Mouse (Mus musculus) G1E (cell line): ENCODE measurements around the gene Hhatl.

Experiments
- CTCF ChIP-seq: IDR thresholded peaks from 2 replicates; pipeline ENCODE4 v1.5.1; 2012; ENCODE audit warnings: low read depth, low read length, inconsistent platforms, mixed read lengths
- GATA1 ChIP-seq: IDR thresholded peaks from 2 replicates; pipeline ENCODE4 v1.6.1; 2012; ENCODE audit warnings: borderline replicate concordance, low read length, inconsistent platforms, mixed read lengths
- POLR2AphosphoS5 ChIP-seq: IDR thresholded peaks from 2 replicates; pipeline ENCODE4 v1.6.1; 2012; ENCODE audit warnings: low read depth, low read length, inconsistent platforms; ENCODE audit not compliant: insufficient replicate concordance
- TAL1 ChIP-seq: conservative IDR thresholded peaks from 2 replicates; pipeline ENCODE4 v1.6.1; 2012; ENCODE audit warnings: low read depth, low read length, inconsistent platforms, mixed read lengths

GRCm38 (mm10) chr9:121754624-121755023 is 37.7 kb downstream of the Hhatl start:
- TF ChIP-seq CTCF (no peak), GATA1 (no peak), POLR2AphosphoS5 (no peak), TAL1 (no peak)
